Mouse (Mus musculus) brown adipose tissue, adult 24 weeks (tissue): ENCODE data around the gene Ubxn1. TPM values are rescaled to one million over a fixed set of nuclear protein-coding genes. Genes with fewer than 3 reads are reported as not detected.
A peak's percentile ranks its signal among the peaks of the same experiment; 100 is the strongest.
"Not testable (repeated sequence)": the region's sequence is repeated elsewhere in the genome, so short reads cannot be mapped to it uniquely, and the experiment has no call there.

Source experiments
- H3K27ac ChIP-seq: fragments of 200-500 bp; replicated peaks from 2 replicates; pipeline ENCODE4 v1.5.1; 2012; ENCODE audit warnings: low read depth, mild to moderate bottlenecking, low read length
- H3K4me1 ChIP-seq: fragments of 200-500 bp; 2 replicates; pipeline ENCODE4 v1.6.1; 2012; ENCODE audit warnings: low read length, mixed read lengths; ENCODE audit not compliant: control insufficient read depth, insufficient read depth, insufficient read length
- H3K4me3 ChIP-seq: fragments of 200-500 bp; 2 replicates; pipeline ENCODE4 v1.5.1; 2012; ENCODE audit warnings: low read depth, mild to moderate bottlenecking, low read length, moderate library complexity; ENCODE audit not compliant: insufficient read depth
- polyA plus RNA-seq: library from polyadenylated mRNA; stranded (reverse); fragments of >200 nt; gene quantifications from 2 replicates; pipeline ENCODE4 v1.2.4, GENCODE M21; 2012; ENCODE audit not compliant: missing spikeins, insufficient read depth, insufficient read length

Gene Ubxn1
- polyA plus RNA-seq, 1 experiment, result 228 TPM

GRCm38 (mm10) chr19:8881034-8881392 is 9.7 kb downstream of the Ubxn1 start:
- Histone ChIP-seq H3K4me3 (peak overlapping the region; percentile 69), H3K4me1 (0 out of 2 replicates have a peak, but pooled peaks cover 2% of the 10 kb centered on the region), H3K27ac (no peak overlapping the region)

GRCm38 (mm10) chr19:8883616-8884015 is 12.3 kb downstream of the Ubxn1 start, which contains the start of the genes Lbhd1 and Gm49403:
Gene Lbhd1 (plus strand): TSS chr19:8883732.
Gene Gm49403 (plus strand): TSS chr19:8883930.
- H3K4me1 ChIP-seq, result peaks cover 7% of the 10 kb centered on the region; the same call in 1 of the 2 replicates
- no peak within 1 kb of the TSS for H3K27ac ChIP-seq
- H3K4me3 ChIP-seq, result no peak within 1 kb of the TSS

GRCm38 (mm10) chr19:8886916-8887584 is 15.8 kb downstream of the Ubxn1 start:
- no peak overlapping the region for H3K27ac ChIP-seq
- H3K4me3 ChIP-seq, result no peak overlapping the region
- H3K4me1 ChIP-seq, result peaks cover 6% of the 10 kb centered on the region; the same call in 1 of the 2 replicates

- Histone ChIP-seq H3K4me3 (peak overlapping the region; percentile 79), H3K27ac (0 out of 2 replicates have a peak overlapping the region, but pooled peaks have one; percentile 41), H3K4me1 (peaks cover 6% of the 10 kb centered on the region; the same call in 1 of the 2 replicates)
These were observed 16.5 kb downstream of the Ubxn1 start for GRCm38 (mm10) chr19:8887585-8888463.

GRCm38 (mm10) chr19:8888511-8889385 is 17.5 kb downstream of the Ubxn1 start, which contains the start of the genes 1810009A15Rik and Gm49416:
Gene 1810009A15Rik (plus strand): TSS chr19:8888853.
Gene Gm49416 (plus strand): TSS chr19:8888926.
- Histone ChIP-seq H3K27ac (peak within 1 kb of the TSS; percentile 50), H3K4me1 (peaks cover 6% of the 10 kb centered on the region; the same call in 1 of the 2 replicates), H3K4me3 (peak within 1 kb of the TSS; percentile 82)

- Histone ChIP-seq H3K27ac (peak within 1 kb of the TSS; percentile 54), H3K4me3 (peak within 1 kb of the TSS; percentile 77), H3K4me1 (peaks cover 6% of the 10 kb centered on the region; the same call in 1 of the 2 replicates)
These were observed 21.8 kb downstream of the Ubxn1 start, which contains the start of gene Ints5 for GRCm38 (mm10) chr19:8892829-8893766. Gene Ints5 (plus strand): TSS chr19:8893005.

- H3K4me3 ChIP-seq, result no peak overlapping the region
- no peak overlapping the region for H3K27ac ChIP-seq
- peaks cover 6% of the 10 kb centered on the region; the same call in 1 of the 2 replicates for H3K4me1 ChIP-seq
These were observed 24.2 kb downstream of the Ubxn1 start for GRCm38 (mm10) chr19:8895397-8895960.

- H3K27ac ChIP-seq, H3K4me1 ChIP-seq, H3K4me3 ChIP-seq: not testable (repeated sequence)
These were observed 24.9 kb downstream of the Ubxn1 start for GRCm38 (mm10) chr19:8896231-8896630.

GRCm38 (mm10) chr19:8897211-8897864 is 26.0 kb downstream of the Ubxn1 start:
- not testable (repeated sequence) for H3K4me1 ChIP-seq
- Histone ChIP-seq H3K27ac (0 out of 2 replicates have a peak overlapping the region, but pooled peaks have one; percentile 5), H3K4me3 (peak overlapping the region; percentile 45)

- peak within 1 kb of the TSS; percentile 74 for H3K27ac ChIP-seq
- H3K4me3 ChIP-seq, result peak within 1 kb of the TSS; percentile 85
- H3K4me1 ChIP-seq, result peaks cover 6% of the 10 kb centered on the region; the same call in 1 of the 2 replicates
These were observed 26.7 kb downstream of the Ubxn1 start, which contains the start of gene Ganab for GRCm38 (mm10) chr19:8897865-8898495. Gene Ganab (plus strand): TSS chr19:8898071.

GRCm38 (mm10) chr19:8898576-8898975 is 27.3 kb downstream of the Ubxn1 start:
- H3K4me3 ChIP-seq, result peak overlapping the region; percentile 85
- peaks cover 6% of the 10 kb centered on the region; the same call in 1 of the 2 replicates for H3K4me1 ChIP-seq
- H3K27ac ChIP-seq, result peak overlapping the region; percentile 74

- H3K4me1 ChIP-seq, result peaks cover 6% of the 10 kb centered on the region; the same call in 1 of the 2 replicates
- no peak overlapping the region for H3K27ac ChIP-seq
- peak overlapping the region; percentile 12; the same call in 1 of the 2 replicates for H3K4me3 ChIP-seq
These were observed 27.8 kb downstream of the Ubxn1 start for GRCm38 (mm10) chr19:8899079-8899478.
